In genomic region chr5:149114034-149114433, GRCm38 (mm10) we compare ENCODE assay signal across 19 mouse cellular contexts.
"Had no signal": no experiment of that assay in that cellular context is flagged by ENCODE, and none has a peak within 500 bp of the region (broad histone marks: within the 10 kb centered on the region; RNA-seq: fewer than 3 reads in every experiment).

No protein-coding gene starts in this region.

- H3K9me3 ChIP-seq: limb, embryonic 12.5 days; limb, embryonic 15.5 days; midbrain, embryonic 12.5 days; neural tube, embryonic 13.5 days had no signal

- H3K4me2 ChIP-seq: limb, embryonic 12.5 days; limb, embryonic 15.5 days; liver, embryonic 11.5 days; lung, embryonic 14.5 days; midbrain, embryonic 12.5 days; neural tube, embryonic 13.5 days had no signal

- H3K36me3 ChIP-seq: limb, embryonic 12.5 days; limb, embryonic 15.5 days; midbrain, embryonic 12.5 days; neural tube, embryonic 13.5 days had no signal

- H3K9ac ChIP-seq: limb, embryonic 12.5 days; limb, embryonic 15.5 days; liver, embryonic 14.5 days; liver, postnatal 0 days; lung, embryonic 14.5 days; midbrain, embryonic 12.5 days; neural tube, embryonic 13.5 days had no signal

- DNase-seq: kidney, adult 2 months; left cerebral cortex, postnatal 4 days; liver, postnatal 0 days; lung, embryonic 14.5 days; right cerebral cortex, adult 18-20 months; right cerebral cortex, postnatal 25 days; thymus, adult 18-20 months; thymus, postnatal 36 days had no signal

- ATAC-seq: intestine, postnatal 0 days; liver, postnatal 0 days; lung, postnatal 0 days had no signal

- H3K4me3 ChIP-seq: limb, embryonic 12.5 days; limb, embryonic 15.5 days; midbrain, embryonic 12.5 days; myocyte; neural tube, embryonic 13.5 days had no signal

- H3K27me3 ChIP-seq: limb, embryonic 12.5 days; limb, embryonic 15.5 days; midbrain, embryonic 12.5 days; neural tube, embryonic 13.5 days had no signal

- H3K27ac ChIP-seq: kidney, postnatal 0 days; limb, embryonic 12.5 days; limb, embryonic 15.5 days; liver, embryonic 14.5 days; macrophage; midbrain, embryonic 12.5 days; neural tube, embryonic 13.5 days had no signal
